Comparison of ENCODE assay signal across 9 mouse cellular contexts in the genomic region with DNA sequence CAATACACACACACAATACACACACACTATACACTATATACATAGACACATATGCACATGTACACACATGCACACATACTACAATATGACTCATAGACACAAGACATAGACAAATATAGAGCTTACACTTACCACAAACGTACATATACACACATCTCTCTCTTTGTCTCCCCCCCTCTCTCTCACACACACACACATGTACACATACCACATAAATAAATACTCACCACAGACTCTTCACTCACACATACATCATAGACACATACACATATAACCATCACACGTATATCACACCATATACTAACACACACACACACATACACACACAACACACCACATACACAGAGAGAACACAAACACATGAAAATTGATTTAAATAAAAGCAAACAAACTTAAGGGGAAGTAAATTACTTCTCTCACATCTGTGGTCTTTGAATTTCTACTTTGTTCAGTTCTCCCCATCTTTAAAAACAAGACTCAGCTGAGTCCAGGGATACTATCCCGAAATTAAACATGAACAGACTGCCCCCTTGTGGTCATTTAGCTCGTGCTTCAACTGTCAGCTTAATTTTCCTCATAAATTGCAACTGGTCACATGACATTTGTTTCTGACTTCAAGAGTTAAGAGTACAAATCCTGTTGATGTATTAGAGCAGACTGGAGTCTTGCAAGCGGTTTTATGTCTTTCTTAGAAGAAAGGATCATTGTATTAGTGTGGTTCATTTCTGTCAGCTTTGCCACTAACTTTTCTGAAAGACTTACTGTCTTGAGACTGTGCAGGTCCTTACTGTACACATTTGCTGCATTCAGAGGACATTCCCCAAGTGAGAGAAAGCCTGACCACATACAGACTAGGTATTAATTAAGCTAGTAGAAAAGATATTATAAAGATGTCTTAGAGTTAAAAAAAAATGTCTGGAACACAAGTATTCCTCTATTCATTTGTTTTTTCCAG. TPM values are rescaled to one million over a fixed set of nuclear protein-coding genes. Genes with fewer than 3 reads are reported as not detected.
DNase-seq lines count a peak whose midpoint lies in the region; ATAC-seq and TF ChIP-seq lines count a peak whose summit lies in the region.
"Had no signal": no experiment of that assay in that cellular context is flagged by ENCODE, and none has a peak within 500 bp of the region (broad histone marks: within the 10 kb centered on the region; RNA-seq: fewer than 3 reads in every experiment).

No protein-coding gene starts in this region.

- no peaks in the 10 kb centered on the region for H3K36me3 ChIP-seq in ES-Bruce4 (ENCODE audit: control insufficient read depth, insufficient read depth, low read length, poor library complexity, severe bottlenecking)
- no peaks in the 10 kb centered on the region for H3K36me3 ChIP-seq in forebrain, embryonic 11.5 days (ENCODE audit: control insufficient read depth, insufficient read depth, low read length)
- no peaks in the 10 kb centered on the region for H3K36me3 ChIP-seq in liver, embryonic 12.5 days
- no peaks in the 10 kb centered on the region for H3K36me3 ChIP-seq in neural tube, embryonic 15.5 days

- peak; percentile 16 for DNase-seq in c-Kit-negative CD71-positive TER-119-positive erythroid progenitor cells, embryonic 14.5 days (ENCODE audit: low read depth, low spot score)
- DNase-seq in forebrain, embryonic 11.5 days (ENCODE audit: low spot score) = peak; percentile 61
- DNase-seq in heart, postnatal 14 days = peak; percentile 50 to 77
- peak; percentile 74 to 82 for DNase-seq in kidney, postnatal 4 days
- DNase-seq in spleen, adult 12 weeks (ENCODE audit: low spot score) = no peak

- intact Hi-C loops in heart, postnatal 14 days (cut with DNase I) = loop anchor here (1.0 to 10.0 kb wide), 3 partner anchors 80 to 660 kb away; no protein-coding TSS in a partner anchor

- TF ChIP-seq POLR2A in ES-Bruce4 (IDR thresholded peaks at IDR 0.05; ENCODE audit: insufficient read depth, low read length) = no peak

- H3K9me3 ChIP-seq in ES-Bruce4 (replicated peaks; ENCODE audit: control insufficient read depth, insufficient read depth, low read length, poor library complexity, severe bottlenecking) = no peaks in the 10 kb centered on the region
- no peaks in the 10 kb centered on the region for H3K9me3 ChIP-seq in forebrain, embryonic 11.5 days (ENCODE audit: control insufficient read depth, low read length)
- no peaks in the 10 kb centered on the region for H3K9me3 ChIP-seq in liver, embryonic 12.5 days (replicated peaks)
- H3K9me3 ChIP-seq in neural tube, embryonic 15.5 days (replicated peaks) = no peaks in the 10 kb centered on the region

- no peak overlapping the region for H3K4me2 ChIP-seq in forebrain, embryonic 11.5 days (ENCODE audit: low read depth, low read length, severe bottlenecking)
- no peak overlapping the region for H3K4me2 ChIP-seq in liver, embryonic 12.5 days
- H3K4me2 ChIP-seq in neural tube, embryonic 15.5 days = no peak overlapping the region

- peak; percentile 91 for ATAC-seq in forebrain, embryonic 11.5 days (replicated peaks; ENCODE audit: low FRiP score)
- peak; percentile 32; the same call in 1 of the 2 replicates for ATAC-seq in liver, embryonic 12.5 days
- ATAC-seq in neural tube, embryonic 15.5 days (ENCODE audit: low FRiP score) = peak; percentile 88

- no peak overlapping the region for H3K9ac ChIP-seq in ES-Bruce4 (ENCODE audit: low read depth, poor library complexity, severe bottlenecking)
- H3K9ac ChIP-seq in forebrain, embryonic 11.5 days (ENCODE audit: low read length) = no peak overlapping the region
- no peak overlapping the region for H3K9ac ChIP-seq in liver, embryonic 12.5 days
- no peak overlapping the region for H3K9ac ChIP-seq in neural tube, embryonic 15.5 days (replicated peaks)

- no peaks in the 10 kb centered on the region for H3K27me3 ChIP-seq in ES-Bruce4 (ENCODE audit: control insufficient read depth, insufficient read depth, low read length, poor library complexity, severe bottlenecking)
- no peaks in the 10 kb centered on the region for H3K27me3 ChIP-seq in forebrain, embryonic 11.5 days (ENCODE audit: control insufficient read depth, insufficient read depth, low read length)
- no peaks in the 10 kb centered on the region for H3K27me3 ChIP-seq in liver, embryonic 12.5 days (replicated peaks)
- H3K27me3 ChIP-seq in neural tube, embryonic 15.5 days (replicated peaks) = no peaks in the 10 kb centered on the region

- TF ChIP-seq CTCF in ES-Bruce4 (IDR thresholded peaks at IDR 0.05; ENCODE audit: low read depth, low read length) = peak; percentile 6

- no peak overlapping the region for H3K4me3 ChIP-seq in ES-Bruce4 (ENCODE audit: low read depth, low read length)
- H3K4me3 ChIP-seq in forebrain, embryonic 11.5 days (ENCODE audit: low read depth, low read length) = no peak overlapping the region
- H3K4me3 ChIP-seq in liver, embryonic 12.5 days = no peak overlapping the region
- no peak overlapping the region for H3K4me3 ChIP-seq in neural tube, embryonic 15.5 days (replicated peaks)
- H3K4me3 ChIP-seq: erythroblast, embryonic 14.5 days had no signal

- WGBS in forebrain, embryonic 11.5 days = 40% methylated on average over 5 of the region's 5 CpGs
- 25% methylated on average over 5 of the region's 5 CpGs for WGBS in liver, embryonic 12.5 days (ENCODE audit: insufficient replicate concordance)
- WGBS in neural tube, embryonic 15.5 days = 40% methylated on average over 5 of the region's 5 CpGs

- no peak overlapping the region for H3K27ac ChIP-seq in ES-Bruce4 (ENCODE audit: insufficient read depth, low read length)
- H3K27ac ChIP-seq in forebrain, embryonic 11.5 days (ENCODE audit: low read depth, low read length) = no peak overlapping the region
- no peak overlapping the region for H3K27ac ChIP-seq in liver, embryonic 12.5 days
- no peak overlapping the region for H3K27ac ChIP-seq in neural tube, embryonic 15.5 days (replicated peaks)

- no peaks in the 10 kb centered on the region for H3K4me1 ChIP-seq in ES-Bruce4 (ENCODE audit: control insufficient read depth, insufficient read depth, low read length)
- no peaks in the 10 kb centered on the region for H3K4me1 ChIP-seq in forebrain, embryonic 11.5 days (replicated peaks; ENCODE audit: control insufficient read depth, insufficient read depth, low read length)
- H3K4me1 ChIP-seq in liver, embryonic 12.5 days = no peaks in the 10 kb centered on the region
- H3K4me1 ChIP-seq in neural tube, embryonic 15.5 days = 0 out of 2 replicates have a peak, but pooled peaks cover 3% of the 10 kb centered on the region

- TF ChIP-seq EP300 in ES-Bruce4 (IDR thresholded peaks at IDR 0.05; ENCODE audit: insufficient read depth, low read depth, low read length) = no peak

RNA-seq across cellular contexts. Expression of a gene that starts 32.1 kb away (rescaled TPM):
- not detected in 2 replicates for polyA plus RNA-seq in ES-Bruce4 (2011; ENCODE audit: insufficient read depth, insufficient read length, low read depth, missing spikeins)
- not detected in 2 replicates for polyA plus RNA-seq in forebrain, embryonic 11.5 days (2014; fragmentation: Nextera tagmentation; extraction: Ambion mirVana)
- total RNA-seq in heart, postnatal 14 days (2021) = not detected
- not detected in 2 replicates for polyA plus RNA-seq in liver, embryonic 12.5 days (2016; fragmentation: Nextera tagmentation; extraction: Ambion mirVana)
- polyA plus RNA-seq in neural tube, embryonic 15.5 days (2015; fragmentation: Nextera tagmentation; extraction: Ambion mirVana) = not detected in 2 replicates
- polyA plus RNA-seq: erythroblast, embryonic 14.5 days had no signal

Comparison
In these comparisons a context has a peak if more than half of its experiments do, and no peak if none do; other contexts are left out.
1. ATAC-seq: peak in every context shown above with its lines; median percentile 91 in forebrain, embryonic 11.5 days; 88 in neural tube, embryonic 15.5 days; 32 in liver, embryonic 12.5 days.